Mouse (Mus musculus) testis, adult 2 months (tissue): ENCODE measurements around the gene Pola2. TPM values are rescaled to one million over a fixed set of nuclear protein-coding genes. Genes with fewer than 3 reads are reported as not detected.

ENCODE experiments used
- H3K27ac ChIP-seq: fragments of 200-500 bp; 2 replicates; pipeline ENCODE4 v1.5.1; 2012; ENCODE audit warnings: low read depth, low read length; ENCODE audit not compliant: control insufficient read depth, insufficient read depth
- H3K27me3 ChIP-seq: fragments of 200-500 bp; 2 replicates; pipeline ENCODE4 v1.6.1; 2012; ENCODE audit warnings: mild to moderate bottlenecking, low read length, moderate library complexity; ENCODE audit not compliant: control insufficient read depth, insufficient read depth
- H3K36me3 ChIP-seq: fragments of 200-500 bp; 2 replicates; pipeline ENCODE4 v1.6.1; 2012; ENCODE audit warnings: mild to moderate bottlenecking, low read length; ENCODE audit not compliant: control insufficient read depth, insufficient read depth
- H3K4me1 ChIP-seq: fragments of 200-500 bp; 2 replicates; pipeline ENCODE4 v1.6.1; 2012; ENCODE audit warnings: low read length; ENCODE audit not compliant: control insufficient read depth, insufficient read depth
- H3K4me3 ChIP-seq: fragments of 200-500 bp; 2 replicates; pipeline ENCODE4 v1.5.1; 2012; ENCODE audit warnings: low read depth, mild to moderate bottlenecking, low read length, moderate library complexity, mixed read lengths; ENCODE audit not compliant: control insufficient read depth
- CTCF ChIP-seq: fragments of 200-500 bp; IDR thresholded peaks from 2 replicates; pipeline ENCODE4 v1.5.1; 2012; ENCODE audit warnings: low read depth, mild to moderate bottlenecking, inconsistent platforms, low read length, moderate library complexity; ENCODE audit not compliant: control insufficient read depth, insufficient read depth, insufficient replicate concordance
- POLR2A ChIP-seq: fragments of 200-500 bp; IDR thresholded peaks from 2 replicates; pipeline ENCODE4 v1.6.1; 2012; ENCODE audit warnings: low read depth, mild to moderate bottlenecking, inconsistent platforms, low read length, moderate library complexity; ENCODE audit not compliant: control insufficient read depth
- polyA plus RNA-seq: library from polyadenylated mRNA; depleted of rRNA; stranded (reverse); fragments of >200 nt; gene quantifications from 2 replicates; pipeline ENCODE4 v1.2.3, GENCODE M21; 2012

Gene Pola2
- polyA plus RNA-seq, 1 experiment = 31.4 TPM

- TF ChIP-seq CTCF = no peak
- TF ChIP-seq POLR2A = no peak
- H3K4me1 ChIP-seq = peaks cover 10% of the 10 kb centered on the region
- H3K27ac ChIP-seq = no peak within 1 kb of the TSS
- no peaks in the 10 kb centered on the region for H3K27me3 ChIP-seq
- H3K4me3 ChIP-seq = no peak within 1 kb of the TSS
- H3K36me3 ChIP-seq = no peaks in the 10 kb centered on the region
Observed at GRCm38 (mm10) chr19:5986043-5986442, 22.0 kb upstream of the Pola2 start, which contains the start of gene Slc22a20. Gene Slc22a20, minus strand, starts transcription at chr19:5986143.

GRCm38 (mm10) chr19:5980477-5980876 is 16.5 kb upstream of the Pola2 start:
- no peak overlapping the region for H3K4me3 ChIP-seq
- TF ChIP-seq POLR2A (no peak), CTCF (no peak)
- no peaks in the 10 kb centered on the region for H3K36me3 ChIP-seq

GRCm38 (mm10) chr19:5977717-5978116 is 13.7 kb upstream of the Pola2 start:
- H3K4me1 ChIP-seq = no peaks in the 10 kb centered on the region
- no peaks in the 10 kb centered on the region for H3K27me3 ChIP-seq
- H3K4me3 ChIP-seq = no peak overlapping the region
- no peak overlapping the region for H3K27ac ChIP-seq
- no peaks in the 10 kb centered on the region for H3K36me3 ChIP-seq
- TF ChIP-seq CTCF = no peak
- no peak for TF ChIP-seq POLR2A

More at GRCm38 (mm10) chr19:5980477-5980876, 16.5 kb upstream of the Pola2 start:
- Histone ChIP-seq H3K4me1 (no peaks in the 10 kb centered on the region), H3K27ac (no peak overlapping the region), H3K27me3 (no peaks in the 10 kb centered on the region)

GRCm38 (mm10) chr19:5975676-5976075 is 11.7 kb upstream of the Pola2 start:
- H3K27me3 ChIP-seq = no peaks in the 10 kb centered on the region
- H3K36me3 ChIP-seq = no peaks in the 10 kb centered on the region
- no peak for TF ChIP-seq CTCF
- no peak for TF ChIP-seq POLR2A
- no peak overlapping the region for H3K4me3 ChIP-seq
- H3K27ac ChIP-seq = no peak overlapping the region
- H3K4me1 ChIP-seq = no peaks in the 10 kb centered on the region

GRCm38 (mm10) chr19:5975112-5975511 is 11.1 kb upstream of the Pola2 start:
- Histone ChIP-seq H3K4me3 (no peak overlapping the region), H3K4me1 (no peaks in the 10 kb centered on the region), H3K36me3 (no peaks in the 10 kb centered on the region), H3K27ac (no peak overlapping the region), H3K27me3 (no peaks in the 10 kb centered on the region)
- no peak for TF ChIP-seq CTCF

GRCm38 (mm10) chr19:5967664-5968063 is 3.7 kb upstream of the Pola2 start:
- Histone ChIP-seq H3K4me1 (peaks cover 3% of the 10 kb centered on the region), H3K27me3 (no peaks in the 10 kb centered on the region), H3K4me3 (no peak overlapping the region), H3K27ac (no peak overlapping the region), H3K36me3 (no peaks in the 10 kb centered on the region)
- no peak for TF ChIP-seq CTCF
- TF ChIP-seq POLR2A = no peak

GRCm38 (mm10) chr19:5966786-5967185 is 2.8 kb upstream of the Pola2 start:
- H3K4me3 ChIP-seq = no peak overlapping the region
- no peaks in the 10 kb centered on the region for H3K27me3 ChIP-seq
- H3K36me3 ChIP-seq = no peaks in the 10 kb centered on the region
- no peak overlapping the region for H3K27ac ChIP-seq
- H3K4me1 ChIP-seq = peaks cover 3% of the 10 kb centered on the region
- TF ChIP-seq CTCF (no peak), POLR2A (no peak)

- peaks cover 5% of the 10 kb centered on the region; the same call in 1 of the 2 replicates for H3K36me3 ChIP-seq
- H3K27ac ChIP-seq = no peak overlapping the region
- H3K4me1 ChIP-seq = peaks cover 3% of the 10 kb centered on the region
- TF ChIP-seq CTCF (no peak), POLR2A (no peak)
- no peak overlapping the region for H3K4me3 ChIP-seq
- no peaks in the 10 kb centered on the region for H3K27me3 ChIP-seq
Observed at GRCm38 (mm10) chr19:5965910-5966309, 1.9 kb upstream of the Pola2 start.
